Mouse (Mus musculus) C2C12 (cell line): ENCODE measurements at regions not wholly inside any gene's neighbourhood (a gene's known extent, or its start where the extent isn't known, plus 50 kb on each side); places are given as distances from the start of the nearest gene placed in this dataset.

ENCODE experiments used
- CEBPB ChIP-seq: IDR thresholded peaks from one replicate; pipeline ENCODE4 v1.6.1; 2011; ENCODE audit warnings: low read depth, mild to moderate bottlenecking, control low read depth, moderate library complexity
- CTCF ChIP-seq: IDR thresholded peaks from one replicate; pipeline ENCODE4 v1.5.1; 2011; ENCODE audit not compliant: control insufficient read depth, insufficient read depth, insufficient read length
- FOSL1 ChIP-seq: IDR thresholded peaks from one replicate; pipeline ENCODE4 v1.8.0; 2011; ENCODE audit warnings: mild to moderate bottlenecking, low read length; ENCODE audit not compliant: poor library complexity, insufficient read depth, severe bottlenecking
- MAX ChIP-seq: IDR thresholded peaks from one replicate; pipeline ENCODE4 v1.6.1; 2011; ENCODE audit warnings: mild to moderate bottlenecking, control low read depth
- USF1 ChIP-seq: IDR thresholded peaks from one replicate; pipeline ENCODE4 v1.6.1; 2011; ENCODE audit warnings: low read depth, mild to moderate bottlenecking, control low read depth, moderate library complexity

GRCm38 (mm10) chr13:80961985-80962617 is 78.9 kb downstream of the Arrdc3 start:
- no peak for TF ChIP-seq CTCF
- TF ChIP-seq CEBPB = no peak
- TF ChIP-seq FOSL1 = no peak
- TF ChIP-seq USF1 = no peak
- no peak for TF ChIP-seq MAX
